Mouse (Mus musculus): ENCODE results near the gene Palld. TPM values are rescaled to one million over a fixed set of nuclear protein-coding genes. Genes with fewer than 3 reads are reported as not detected.
A peak's percentile ranks its signal among the peaks of the same experiment; 100 is the strongest.

Gene Palld
- total RNA-seq, 2 experiments from 2014 or later = 211 to 235 TPM

- no peak for DNase-seq
- intact Hi-C loops (cut with DNase I) = no loop called here
These were observed 165.7 kb downstream of the Palld start for GRCm38 (mm10) chr8:61736739-61737243.

DNA sequence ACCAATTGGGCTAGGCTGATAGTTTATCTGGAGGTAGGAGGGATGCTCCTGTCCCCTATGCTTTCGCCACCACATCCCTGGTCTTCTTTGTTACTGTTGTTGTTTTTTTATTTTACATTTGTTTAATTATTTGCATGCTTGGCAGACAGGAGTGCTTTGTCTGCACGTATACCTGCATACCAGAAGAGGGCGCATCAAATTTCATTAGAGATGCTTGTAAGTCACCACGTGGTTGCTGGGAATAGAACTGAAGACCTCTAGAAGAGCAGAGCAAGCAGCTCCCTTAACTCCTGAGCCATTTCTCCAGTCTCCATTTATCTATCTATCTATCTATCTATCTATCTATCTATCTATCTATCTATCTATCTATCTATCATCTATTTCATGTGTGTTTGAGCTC is 166.4 kb downstream of the Palld start:
- no peak for DNase-seq
- intact Hi-C loops (cut with DNase I) = no loop called here

- DNase-seq = no peak
These were observed 168.3 kb downstream of the Palld start for GRCm38 (mm10) chr8:61734164-61734563.

DNA sequence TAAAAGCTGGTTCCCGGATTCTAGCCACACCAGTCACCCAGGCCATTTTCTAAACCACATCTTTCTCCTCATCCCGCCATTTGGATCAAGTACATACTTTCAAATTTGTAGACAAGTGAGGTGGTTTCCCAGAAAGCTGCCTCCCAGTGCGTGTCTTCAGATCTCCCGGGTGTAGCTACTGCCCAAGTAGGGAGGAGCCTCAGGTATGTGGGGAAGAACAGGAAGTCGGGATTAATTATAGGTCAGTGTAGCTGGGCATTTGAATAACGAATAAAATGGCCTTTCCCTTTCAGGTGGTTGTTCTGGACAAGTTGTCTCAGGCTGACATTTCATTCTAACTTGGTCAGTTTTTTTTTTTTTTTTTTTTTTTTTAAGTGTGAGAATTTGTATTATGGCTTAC is 170.3 kb downstream of the Palld start:
- intact Hi-C loops (cut with DNase I) = no loop called here
- DNase-seq = no peak

More at GRCm38 (mm10) chr8:61734164-61734563, 168.3 kb downstream of the Palld start:
- intact Hi-C loops (cut with DNase I) = no loop called here

GRCm38 (mm10) chr8:61731306-61732088 is 171.0 kb downstream of the Palld start:
- DNase-seq = no peak
- intact Hi-C loops (cut with DNase I) = no loop called here

DNA sequence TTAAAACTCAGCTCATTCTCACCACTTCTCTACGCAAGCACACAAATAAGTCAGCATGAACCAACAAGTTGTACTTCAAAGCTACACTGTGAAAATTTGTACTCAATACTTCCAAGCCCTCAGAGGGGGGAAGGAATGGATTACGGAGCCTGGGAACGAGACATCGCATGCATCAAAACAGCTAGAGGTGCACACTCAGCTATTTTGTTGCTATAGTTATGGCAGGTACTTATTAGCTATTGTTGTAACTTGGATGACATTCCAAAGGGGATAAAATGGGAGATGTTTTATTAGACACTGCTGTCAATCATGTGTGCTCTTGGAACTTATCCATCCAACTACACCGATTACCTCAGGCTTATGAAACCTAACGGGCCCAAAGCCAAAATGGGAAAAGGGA is 171.8 kb downstream of the Palld start:
- DNase-seq = no peak
- intact Hi-C loops (cut with DNase I) = no loop called here

GRCm38 (mm10) chr8:61725306-61726017 is 177.0 kb downstream of the Palld start:
- intact Hi-C loops (cut with DNase I) = no loop called here

GRCm38 (mm10) chr8:61722226-61722625 is 180.3 kb downstream of the Palld start:
- DNase-seq = no peak
- intact Hi-C loops (cut with DNase I) = no loop called here

More at GRCm38 (mm10) chr8:61725306-61726017, 177.0 kb downstream of the Palld start:
- no peak for DNase-seq

DNA sequence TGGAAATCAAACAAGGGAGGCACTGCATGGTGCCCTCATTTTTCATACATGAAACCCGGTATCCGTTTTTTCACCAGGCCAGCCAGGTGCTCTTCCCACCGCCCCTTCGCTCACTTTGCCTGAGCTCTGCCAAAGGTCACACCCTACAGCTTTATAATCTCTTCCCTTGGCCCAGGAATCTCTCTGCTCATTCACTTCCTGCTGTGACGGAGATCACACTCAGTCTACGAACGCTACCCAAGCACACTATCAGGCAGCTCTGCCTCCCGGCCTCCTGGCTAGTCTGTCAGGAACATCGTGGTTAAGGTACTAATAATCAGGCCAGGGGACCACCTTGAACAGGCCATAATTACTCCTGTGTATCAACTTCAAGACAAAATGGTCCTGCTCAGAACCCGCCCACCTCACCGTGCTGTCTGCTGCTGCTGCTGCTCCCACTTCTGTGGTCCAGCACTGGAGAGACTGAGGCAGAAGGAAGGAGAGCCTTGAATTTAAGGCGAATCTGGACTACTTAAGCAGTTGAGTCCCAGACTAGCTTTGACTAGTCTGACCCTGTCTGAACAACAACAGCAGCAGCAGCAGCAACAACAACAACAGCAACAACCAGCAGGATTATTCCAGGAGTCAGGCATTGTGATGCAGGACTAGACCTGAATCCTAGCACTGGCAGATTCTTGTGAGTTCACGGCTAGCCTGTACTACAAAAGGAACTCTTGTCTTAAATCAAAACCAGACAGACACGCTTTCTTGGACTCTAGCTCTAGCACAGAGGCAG is 187.0 kb downstream of the Palld start:
- no peak for DNase-seq
- intact Hi-C loops (cut with DNase I) = no loop called here

- intact Hi-C loops (cut with DNase I) = no loop called here
- DNase-seq = no peak
These were observed 188.1 kb downstream of the Palld start for GRCm38 (mm10) chr8:61714293-61714831.

GRCm38 (mm10) chr8:61713195-61713990 is 189.1 kb downstream of the Palld start:
- DNase-seq = no peak
- intact Hi-C loops (cut with DNase I) = no loop called here

DNA sequence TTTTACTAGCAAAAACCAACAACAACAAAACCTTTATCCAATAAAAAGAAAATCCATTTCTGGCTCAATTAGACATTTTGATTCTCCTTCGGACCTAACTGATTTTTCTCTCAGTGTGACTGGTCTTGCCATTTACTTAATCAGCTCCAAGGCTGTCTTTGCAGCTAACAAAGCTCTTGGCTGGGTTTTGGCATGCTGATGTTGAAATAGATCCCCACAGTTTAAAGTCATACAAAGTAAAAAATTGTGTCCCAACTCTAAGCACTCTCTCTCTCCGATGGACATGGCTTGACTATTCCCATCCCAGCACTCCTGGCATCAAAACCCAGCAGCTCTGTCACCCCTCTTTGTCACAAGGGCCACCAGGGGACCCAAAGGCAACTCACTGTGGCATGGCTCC is 190.1 kb downstream of the Palld start:
- DNase-seq = no peak

DNA sequence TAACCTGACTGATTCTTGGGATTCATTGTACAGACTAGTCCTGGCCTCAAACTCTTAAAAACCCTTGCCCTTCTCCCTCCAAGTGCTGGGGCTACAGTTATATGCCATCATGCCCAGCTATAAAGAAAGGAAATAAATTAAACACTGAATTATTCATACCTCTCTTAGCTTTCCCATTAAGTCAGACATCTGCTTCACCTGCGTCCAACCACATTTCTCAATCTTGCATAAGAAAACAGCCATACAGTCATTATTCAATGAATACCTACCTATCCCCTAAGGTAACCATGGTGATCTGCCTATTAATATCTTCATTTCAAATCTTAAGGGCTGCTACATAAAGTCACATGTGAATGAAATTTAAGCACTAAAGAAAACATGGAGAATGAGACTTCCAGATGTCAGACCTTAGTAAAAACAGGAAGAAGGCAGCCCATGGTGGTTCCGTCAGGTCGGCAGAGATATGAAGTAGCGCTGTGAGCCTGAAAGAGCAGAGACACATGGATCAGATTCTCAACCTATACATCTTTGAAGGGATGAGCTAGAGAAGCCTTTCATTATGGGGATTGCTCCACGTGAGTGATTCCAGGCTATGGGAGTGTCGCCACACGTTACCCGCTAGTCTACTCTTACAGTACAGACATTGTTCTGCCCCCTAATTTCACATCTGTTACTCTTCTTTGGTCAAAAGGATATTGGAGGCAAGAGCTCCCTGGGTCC is 193.7 kb downstream of the Palld start:
- intact Hi-C loops (cut with DNase I) = loop anchor here (5.0 kb wide), 1 partner anchor 124 kb away; no protein-coding TSS in a partner anchor
- no peak for DNase-seq

More for the DNA sequence above, 190.1 kb downstream of the Palld start:
- intact Hi-C loops (cut with DNase I) = no loop called here

GRCm38 (mm10) chr8:61705491-61705890 is 197.0 kb downstream of the Palld start:
- intact Hi-C loops (cut with DNase I) = loop anchor here (5.0 kb wide), 1 partner anchor 127 kb away; no protein-coding TSS in a partner anchor
- DNase-seq = no peak

DNA sequence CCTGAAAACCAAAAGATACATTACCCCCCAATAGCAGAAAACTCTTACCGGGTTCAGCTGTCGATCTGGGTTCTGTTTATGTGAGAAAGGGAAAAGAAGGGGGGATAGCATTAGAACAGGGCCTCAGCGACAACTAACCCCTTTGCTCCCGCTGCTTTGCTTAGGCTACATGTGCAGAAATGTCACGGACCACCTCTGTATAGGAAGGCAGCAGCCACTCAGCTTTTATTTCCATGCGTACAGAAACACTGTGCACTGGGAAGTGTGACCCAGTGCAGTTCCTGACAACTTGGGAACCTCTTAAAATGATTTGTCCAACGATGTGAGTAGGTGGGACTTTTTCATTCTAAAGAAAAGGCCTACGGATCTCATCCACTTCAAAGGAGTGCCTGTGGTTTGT is 200.4 kb downstream of the Palld start:
- DNase-seq = no peak
- intact Hi-C loops (cut with DNase I) = no loop called here

DNA sequence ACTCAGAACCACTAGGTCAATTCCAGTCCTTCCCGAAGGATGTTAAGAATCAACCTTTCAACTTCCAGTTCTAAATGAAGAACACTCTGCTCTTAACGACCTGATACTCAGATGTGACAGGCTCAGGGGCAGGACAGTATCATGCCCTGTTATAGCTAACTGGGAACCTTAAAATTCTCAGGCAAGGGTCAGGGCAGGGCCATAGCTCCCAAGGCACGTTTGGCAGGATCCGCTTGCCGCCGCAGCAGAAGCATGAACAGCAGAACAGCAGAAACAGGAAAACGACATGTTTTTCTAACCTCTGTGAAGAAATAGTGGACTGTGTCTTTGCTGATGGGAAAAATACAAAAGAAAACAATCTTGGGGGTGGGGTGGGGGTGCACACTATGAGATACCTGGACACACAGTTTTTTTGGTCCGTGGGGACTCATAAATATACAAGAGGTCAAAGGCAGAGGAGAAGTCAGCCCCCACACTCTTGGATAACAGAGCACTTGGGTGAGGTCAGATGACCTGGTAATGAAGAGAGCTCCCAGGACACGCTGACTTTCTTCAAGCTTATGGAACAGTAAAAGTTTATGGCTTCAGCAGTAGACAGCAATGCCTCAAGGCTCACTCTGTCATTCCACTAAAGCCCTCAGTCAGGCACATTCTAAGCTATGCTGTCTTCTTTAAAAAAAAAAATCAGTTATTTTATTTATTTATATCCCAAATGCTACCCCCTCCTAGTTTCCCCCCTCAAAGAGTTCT is 201.4 kb downstream of the Palld start:
- no peak for DNase-seq
- intact Hi-C loops (cut with DNase I) = loop anchor here (2.0 kb wide), 1 partner anchor 174 kb away; no protein-coding TSS in a partner anchor

DNA sequence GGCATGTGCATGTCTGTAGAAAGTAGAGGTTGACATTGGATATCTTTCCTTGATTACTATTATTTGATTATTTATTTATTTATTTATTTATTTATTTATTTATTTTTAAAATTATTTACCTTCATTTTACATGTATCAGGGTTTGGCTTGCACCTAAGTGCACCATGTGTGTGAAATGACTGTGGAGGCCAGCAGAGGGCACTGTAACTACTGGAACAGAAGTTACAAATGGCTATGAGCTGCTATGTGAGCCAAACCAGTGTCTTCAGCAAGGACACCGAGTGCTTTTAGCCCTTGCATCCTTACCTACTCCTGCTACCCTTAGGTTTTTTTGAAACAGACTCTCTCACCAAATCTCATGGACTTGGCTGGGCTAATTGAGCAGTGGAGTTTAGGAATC is 202.2 kb downstream of the Palld start:
- DNase-seq = peak in 1 of 2 experiments; percentile 29
- intact Hi-C loops (cut with DNase I) = loop anchor here (2.0 kb wide), 1 partner anchor 175 kb away; no protein-coding TSS in a partner anchor

- intact Hi-C loops (cut with DNase I) = no loop called here
- DNase-seq = no peak
These were observed 203.5 kb downstream of the Palld start for GRCm38 (mm10) chr8:61698959-61699358.
